Mouse (Mus musculus) heart, embryonic 10.5 days (tissue): ENCODE measurements around the gene Olfr350. TPM values are rescaled to one million over a fixed set of nuclear protein-coding genes. Genes with fewer than 3 reads are reported as not detected.

Experiments
- DNase-seq: peaks from one replicate; pipeline ENCODE4 v3.0.0-alpha.2; 2017; ENCODE audit warnings: low spot score
- H3K27ac ChIP-seq: fragments of 300-500 bp; sonication (generic); 2 replicates; pipeline ENCODE4 v1.5.1; 2016; ENCODE audit warnings: mild to moderate bottlenecking
- H3K27me3 ChIP-seq: fragments of 300-500 bp; sonication (generic); 2 replicates; pipeline ENCODE4 v1.6.1; 2016; ENCODE audit warnings: mild to moderate bottlenecking; ENCODE audit not compliant: poor library complexity, insufficient read depth, severe bottlenecking
- H3K36me3 ChIP-seq: fragments of 300-500 bp; sonication (generic); 2 replicates; pipeline ENCODE4 v1.6.1; 2016; ENCODE audit warnings: mild to moderate bottlenecking, moderate library complexity
- H3K4me1 ChIP-seq: fragments of 300-500 bp; sonication (generic); 2 replicates; pipeline ENCODE4 v1.6.1; 2016; ENCODE audit warnings: mild to moderate bottlenecking
- H3K4me3 ChIP-seq: fragments of 300-500 bp; sonication (generic); 2 replicates; pipeline ENCODE4 v1.5.1; 2016; ENCODE audit warnings: mild to moderate bottlenecking, moderate library complexity
- H3K9me3 ChIP-seq: fragments of 300-500 bp; sonication (generic); 2 replicates; pipeline ENCODE4 v1.6.1; 2016; ENCODE audit warnings: mild to moderate bottlenecking, moderate library complexity
- WGBS: fragments of 180-500 bp; shearing (Covaris S2); methylation state at CpG from one replicate; pipeline ENCODE4 v1.1.7; 2016; 5-methylcytosine and 5-hydroxymethylcytosine counted together
- polyA plus RNA-seq: library from polyadenylated mRNA; unstranded; fragments of >200 nt; fragmentation: Nextera tagmentation; extraction: Ambion mirVana; gene quantifications from 2 replicates; pipeline ENCODE4 v1.2.1, GENCODE M21; 2016

The Olfr350 gene
- not detected in 2 replicates for polyA plus RNA-seq

GRCm38 (mm10) chr2:36846010-36846409 is at the start of gene Olfr350:
TSS of gene Olfr350 (plus strand) at chr2:36846310.
- H3K4me1 ChIP-seq = no peaks in the 10 kb centered on the region
- DNase-seq = no peak
- no peaks in the 10 kb centered on the region for H3K27me3 ChIP-seq
- no peak within 1 kb of the TSS for H3K4me3 ChIP-seq
- peaks cover 16% of the 10 kb centered on the region; the same call in 1 of the 2 replicates for H3K9me3 ChIP-seq
- WGBS = 80% methylated on average over 1 of the region's 1 CpGs
- no peak within 1 kb of the TSS for H3K27ac ChIP-seq
- no peaks in the 10 kb centered on the region for H3K36me3 ChIP-seq

- H3K4me3 ChIP-seq = no peak within 1 kb of the TSS
- WGBS = 78% methylated on average over 1 of the region's 1 CpGs
- H3K4me1 ChIP-seq = no peaks in the 10 kb centered on the region
- H3K27me3 ChIP-seq = no peaks in the 10 kb centered on the region
- H3K9me3 ChIP-seq = peaks cover 10% of the 10 kb centered on the region; the same call in 1 of the 2 replicates
- no peak for DNase-seq
- no peaks in the 10 kb centered on the region for H3K36me3 ChIP-seq
- H3K27ac ChIP-seq = no peak within 1 kb of the TSS
Observed at GRCm38 (mm10) chr2:36816932-36817331, 29.2 kb upstream of the Olfr350 start, which contains the start of gene Olfr3. TSS of gene Olfr3 (minus strand) at chr2:36817032.

- H3K27ac ChIP-seq = no peak within 1 kb of the TSS
- no peak for DNase-seq
- H3K4me1 ChIP-seq = no peaks in the 10 kb centered on the region
- H3K4me3 ChIP-seq = no peak within 1 kb of the TSS
- peaks cover 4% of the 10 kb centered on the region; the same call in 1 of the 2 replicates for H3K9me3 ChIP-seq
- 75% methylated on average over 1 of the region's 1 CpGs for WGBS
- H3K36me3 ChIP-seq = no peaks in the 10 kb centered on the region
- H3K27me3 ChIP-seq = no peaks in the 10 kb centered on the region
Observed at GRCm38 (mm10) chr2:36862560-36862959, 16.4 kb downstream of the Olfr350 start, which contains the start of gene Olfr351. TSS of gene Olfr351 (minus strand) at chr2:36862660.

GRCm38 (mm10) chr2:36868160-36868559 is 22.1 kb downstream of the Olfr350 start, which contains the start of gene Olfr352:
TSS of gene Olfr352 (plus strand) at chr2:36868460.
- Histone ChIP-seq H3K9me3 (peaks cover 10% of the 10 kb centered on the region; the same call in 1 of the 2 replicates), H3K4me3 (no peak within 1 kb of the TSS), H3K36me3 (no peaks in the 10 kb centered on the region), H3K27ac (no peak within 1 kb of the TSS), H3K4me1 (no peaks in the 10 kb centered on the region), H3K27me3 (no peaks in the 10 kb centered on the region)
- WGBS = 75% methylated on average over 1 of the region's 1 CpGs
- DNase-seq = no peak

- H3K9me3 ChIP-seq = 0 out of 2 replicates have a peak, but pooled peaks cover 8% of the 10 kb centered on the region
- no peak within 1 kb of the TSS for H3K27ac ChIP-seq
- H3K4me1 ChIP-seq = no peaks in the 10 kb centered on the region
- H3K27me3 ChIP-seq = no peaks in the 10 kb centered on the region
- no peak within 1 kb of the TSS for H3K4me3 ChIP-seq
- no peaks in the 10 kb centered on the region for H3K36me3 ChIP-seq
- no peak for DNase-seq
Observed at GRCm38 (mm10) chr2:36892836-36893235, 46.7 kb downstream of the Olfr350 start, which contains the start of gene Olfr353. TSS of gene Olfr353 (minus strand) at chr2:36892936.

GRCm38 (mm10) chr2:36897114-36897513 is 51.0 kb downstream of the Olfr350 start:
- no peak for DNase-seq
- Histone ChIP-seq H3K27ac (no peak overlapping the region), H3K27me3 (no peaks in the 10 kb centered on the region), H3K36me3 (no peaks in the 10 kb centered on the region), H3K4me1 (no peaks in the 10 kb centered on the region), H3K4me3 (no peak overlapping the region), H3K9me3 (peaks cover 17% of the 10 kb centered on the region; the same call in 1 of the 2 replicates)

Other genes with a start within 250 kb of the Olfr350 start
- gene Olfr345, start 206.3 kb upstream of the Olfr350 start, polyA plus RNA-seq = not detected in 2 replicates
- gene Olfr346, start 160.5 kb upstream of the Olfr350 start, polyA plus RNA-seq = not detected in 2 replicates
- gene Olfr347, start 114.4 kb upstream of the Olfr350 start, polyA plus RNA-seq = not detected in 2 replicates
- gene Olfr348, start 62.0 kb upstream of the Olfr350 start, polyA plus RNA-seq = not detected in 2 replicates
- not detected in 2 replicates for gene Olfr50, start 55.8 kb upstream of the Olfr350 start, polyA plus RNA-seq
- not detected in 2 replicates for gene Olfr3, start 29.3 kb upstream of the Olfr350 start, polyA plus RNA-seq
- not detected in 2 replicates for gene Olfr351, start 16.4 kb downstream of the Olfr350 start, polyA plus RNA-seq
- gene Olfr352, start 22.1 kb downstream of the Olfr350 start, polyA plus RNA-seq = not detected in 2 replicates
- gene Olfr353, start 46.6 kb downstream of the Olfr350 start, polyA plus RNA-seq = not detected in 2 replicates
- gene Olfr354, start 59.4 kb downstream of the Olfr350 start, polyA plus RNA-seq = not detected in 2 replicates
- not detected in 2 replicates for gene Olfr355, start 82.6 kb downstream of the Olfr350 start, polyA plus RNA-seq
- gene Olfr356, start 90.8 kb downstream of the Olfr350 start, polyA plus RNA-seq = not detected in 2 replicates
- gene Olfr357, start 147.5 kb downstream of the Olfr350 start, polyA plus RNA-seq = not detected in 2 replicates
- not detected in 2 replicates for gene Olfr358, start 163.0 kb downstream of the Olfr350 start, polyA plus RNA-seq
- not detected in 2 replicates for gene Olfr360, start 219.4 kb downstream of the Olfr350 start, polyA plus RNA-seq
- not detected in 2 replicates for gene Olfr361, start 243.0 kb downstream of the Olfr350 start, polyA plus RNA-seq